40 mouse cellular contexts compared by ENCODE assay signal in the genomic region with DNA sequence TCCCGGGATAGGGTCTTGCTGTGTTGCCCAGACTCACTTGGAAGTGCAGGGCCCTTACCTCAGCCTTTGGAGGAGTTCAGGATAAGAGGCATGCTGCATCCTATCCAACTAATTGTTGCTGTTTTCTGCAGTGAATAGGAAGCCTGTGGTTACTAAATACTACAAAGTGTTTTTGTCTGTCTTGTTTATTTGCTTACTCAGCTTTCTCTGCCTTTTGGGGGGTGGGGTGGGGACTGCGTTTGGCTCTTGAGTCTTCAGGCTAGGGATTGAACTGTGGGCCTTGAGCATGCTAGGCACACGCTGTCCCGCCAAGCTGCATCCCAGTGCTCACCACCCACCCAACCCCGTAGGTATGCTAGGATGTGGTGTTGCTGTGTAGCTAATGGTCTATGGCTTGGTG. TPM values are rescaled to one million over a fixed set of nuclear protein-coding genes. Genes with fewer than 3 reads are reported as not detected.
"Had no signal": no experiment of that assay in that cellular context is flagged by ENCODE, and none has a peak within 500 bp of the region (broad histone marks: within the 10 kb centered on the region; RNA-seq: fewer than 3 reads in every experiment).

No protein-coding gene starts in this region.

- H3K4me3 ChIP-seq: heart, adult 2 months; heart, embryonic 13.5 days; heart, embryonic 15.5 days; hindbrain, embryonic 13.5 days; hindbrain, embryonic 15.5 days; kidney, embryonic 15.5 days; left cerebral cortex, adult 2 months; limb, embryonic 10.5 days; limb, embryonic 12.5 days; liver, embryonic 13.5 days had no signal

- H3K4me1 ChIP-seq: kidney, embryonic 15.5 days; limb, embryonic 10.5 days; limb, embryonic 12.5 days had no signal

- H3K27me3 ChIP-seq: heart, embryonic 13.5 days; heart, embryonic 15.5 days; hindbrain, embryonic 13.5 days; hindbrain, embryonic 15.5 days; kidney, embryonic 15.5 days; limb, embryonic 12.5 days; liver, embryonic 13.5 days had no signal

- H3K9ac ChIP-seq: heart, embryonic 13.5 days; heart, embryonic 15.5 days; hindbrain, embryonic 13.5 days; hindbrain, embryonic 15.5 days; kidney, embryonic 15.5 days; limb, embryonic 12.5 days; liver, embryonic 13.5 days had no signal

- DNase-seq: gastrocnemius, postnatal 14 days; gastrocnemius, postnatal 36 days; heart, adult 11 months; heart, adult 2 months; heart, postnatal 14 days; heart, postnatal 36 days; kidney, adult 11 months; kidney, adult 2 months; kidney, adult 9 months; kidney, postnatal 14 days; kidney, postnatal 36 days; liver; liver, embryonic 13.5 days had no signal

- H3K4me2 ChIP-seq: heart, embryonic 11.5 days; heart, embryonic 13.5 days; heart, embryonic 15.5 days; hindbrain, embryonic 13.5 days; hindbrain, embryonic 15.5 days; kidney, embryonic 15.5 days; limb, embryonic 12.5 days; liver, embryonic 11.5 days; liver, embryonic 13.5 days had no signal

- H3K9me3 ChIP-seq: heart, embryonic 13.5 days; heart, embryonic 15.5 days; hindbrain, embryonic 13.5 days; hindbrain, embryonic 15.5 days; kidney, embryonic 15.5 days; limb, embryonic 10.5 days; limb, embryonic 12.5 days; liver, embryonic 13.5 days had no signal

- ATAC-seq: hindbrain, postnatal 0 days; intestine, embryonic 16.5 days had no signal

- H3K27ac ChIP-seq: heart, adult 2 months; heart, embryonic 13.5 days; heart, embryonic 15.5 days; hindbrain, embryonic 13.5 days; hindbrain, embryonic 15.5 days; hindbrain, postnatal 0 days; kidney, embryonic 15.5 days; kidney, postnatal 0 days; left cerebral cortex, adult 2 months; limb, embryonic 10.5 days; limb, embryonic 12.5 days; liver, embryonic 13.5 days had no signal

RNA-seq across cellular contexts. Expression of a gene that starts 24.9 kb away (rescaled TPM):
- total RNA-seq: gastrocnemius, adult 8-10 months; hematopoietic stem cell, adult 5-6 weeks; hindbrain, postnatal 0 days; layer of hippocampus, adult 18-20 months; layer of hippocampus, postnatal 10 days; layer of hippocampus, postnatal 25 days; left cerebral cortex, adult 2 months; left cerebral cortex, postnatal 14 days; left cerebral cortex, postnatal 36 days had no signal
- polyA plus RNA-seq: heart, embryonic 11.5 days; heart, embryonic 13.5 days; heart, postnatal 0 days; hindbrain, embryonic 11.5 days; hindbrain, embryonic 13.5 days; hindbrain, embryonic 15.5 days; hindbrain, postnatal 0 days; intestine, embryonic 14.5 days; intestine, embryonic 16.5 days; kidney, embryonic 15.5 days; kidney, postnatal 0 days; large intestine, adult 2 months; limb, embryonic 10.5 days; limb, embryonic 12.5 days; limb, embryonic 14.5 days; liver, embryonic 11.5 days; liver, embryonic 13.5 days had no signal

RNA-seq across cellular contexts. Expression of a gene that starts 33.5 kb away (rescaled TPM):
- total RNA-seq: gastrocnemius, adult 18-20 months; gastrocnemius, adult 8-10 months; gastrocnemius, postnatal 14 days; gastrocnemius, postnatal 36 days; heart, adult 2 months; heart, postnatal 14 days; heart, postnatal 36 days; hematopoietic stem cell, adult 5-6 weeks; hindbrain, postnatal 0 days; layer of hippocampus, adult 18-20 months; layer of hippocampus, postnatal 10 days; layer of hippocampus, postnatal 25 days; left cerebral cortex, adult 2 months; left cerebral cortex, postnatal 14 days; left cerebral cortex, postnatal 36 days had no signal
- polyA plus RNA-seq: gonadal fat pad, adult 2 months; heart, adult 2 months; heart, embryonic 11.5 days; heart, embryonic 15.5 days; heart, postnatal 0 days; hindbrain, embryonic 11.5 days; hindbrain, embryonic 13.5 days; hindbrain, embryonic 15.5 days; hindbrain, postnatal 0 days; intestine, embryonic 14.5 days; intestine, embryonic 16.5 days; kidney, adult 2 months; kidney, embryonic 15.5 days; kidney, postnatal 0 days; large intestine, adult 2 months; limb, embryonic 10.5 days; limb, embryonic 12.5 days; limb, embryonic 14.5 days; liver, embryonic 11.5 days; liver, embryonic 13.5 days had no signal
